Mouse (Mus musculus): Measurements from ENCODE around the gene D630045J12Rik. TPM values are rescaled to one million over a fixed set of nuclear protein-coding genes. Genes with fewer than 3 reads are reported as not detected.

The D630045J12Rik gene
- polyA plus RNA-seq, 1 experiment from 2014 or later = 3.5 TPM

GRCm38 (mm10) chr6:38109160-38109795, 144.5 kb downstream of the D630045J12Rik start, which contains the start of gene Tmem213:
Gene Tmem213, plus strand, starts transcription at chr6:38109255.
- TF ChIP-seq CTCF (IDR thresholded peaks at IDR 0.05; ENCODE audit: low read depth) = no peak
- Histone ChIP-seq H3K27me3 (ENCODE audit: insufficient read depth, low read length) (no peaks in the 10 kb centered on the region), H3K9ac (ENCODE audit: low read depth, low read length) (peak within 1 kb of the TSS; percentile 55), H3K36me3 (ENCODE audit: insufficient read depth, low read length) (no peaks in the 10 kb centered on the region), H3K9me3 (replicated peaks; ENCODE audit: low read length) (no peaks in the 10 kb centered on the region), H3K27ac (peak within 1 kb of the TSS; percentile 83), H3K4me1 (replicated peaks; ENCODE audit: insufficient read depth, low read length) (peaks cover 7% of the 10 kb centered on the region; the same call in 1 of the 2 replicates), H3K4me3 (replicated peaks; ENCODE audit: low read depth, low read length) (peak within 1 kb of the TSS; percentile 24), H3K4me2 (ENCODE audit: low read length) (peak within 1 kb of the TSS; percentile 46)
- WGBS = 23% methylated on average over 9 of the region's 9 CpGs
- DNase-seq (ENCODE audit: low spot score) (no peak), ATAC-seq (replicated peaks; ENCODE audit: low FRiP score, low read depth) (peak; percentile 65)

GRCm38 (mm10) chr6:38108449-38108848, 145.4 kb downstream of the D630045J12Rik start:
- 92% methylated on average over 5 of the region's 5 CpGs for WGBS
- DNase-seq (ENCODE audit: low spot score) = no peak
- H3K9me3 ChIP-seq (replicated peaks; ENCODE audit: low read length) = no peaks in the 10 kb centered on the region
- H3K36me3 ChIP-seq (ENCODE audit: insufficient read depth, low read length) = no peaks in the 10 kb centered on the region
- H3K4me2 ChIP-seq (ENCODE audit: low read length) = no peak overlapping the region; the same call in 1 of the 2 replicates
- H3K27me3 ChIP-seq (ENCODE audit: insufficient read depth, low read length) = no peaks in the 10 kb centered on the region
- H3K4me1 ChIP-seq (replicated peaks; ENCODE audit: insufficient read depth, low read length) = peaks cover 7% of the 10 kb centered on the region; the same call in 1 of the 2 replicates
- no peak overlapping the region for H3K9ac ChIP-seq (ENCODE audit: low read depth, low read length)
- H3K4me3 ChIP-seq (replicated peaks; ENCODE audit: low read depth, low read length) = no peak overlapping the region
- no peak for TF ChIP-seq CTCF (IDR thresholded peaks at IDR 0.05; ENCODE audit: low read depth)
- peak overlapping the region; percentile 83; the same call in 1 of the 2 replicates for H3K27ac ChIP-seq
- ATAC-seq (replicated peaks; ENCODE audit: low FRiP score, low read depth) = no peak

- Histone ChIP-seq H3K9ac (ENCODE audit: low read depth, low read length) (no peak overlapping the region), H3K36me3 (ENCODE audit: insufficient read depth, low read length) (no peaks in the 10 kb centered on the region), H3K9me3 (replicated peaks; ENCODE audit: low read length) (no peaks in the 10 kb centered on the region), H3K4me2 (ENCODE audit: low read length) (no peak overlapping the region), H3K27ac (no peak overlapping the region), H3K4me3 (replicated peaks; ENCODE audit: low read depth, low read length) (no peak overlapping the region), H3K4me1 (replicated peaks; ENCODE audit: insufficient read depth, low read length) (peaks cover 7% of the 10 kb centered on the region; the same call in 1 of the 2 replicates), H3K27me3 (ENCODE audit: insufficient read depth, low read length) (no peaks in the 10 kb centered on the region)
- WGBS = 80% methylated on average over 9 of the region's 9 CpGs
- no peak for DNase-seq (ENCODE audit: low spot score)
- no peak for TF ChIP-seq CTCF (IDR thresholded peaks at IDR 0.05; ENCODE audit: low read depth)
- ATAC-seq (replicated peaks; ENCODE audit: low FRiP score, low read depth) = no peak
Measured at GRCm38 (mm10) chr6:38105924-38106323, 147.9 kb downstream of the D630045J12Rik start.

- Histone ChIP-seq H3K36me3 (ENCODE audit: insufficient read depth, low read length) (no peaks in the 10 kb centered on the region), H3K4me3 (replicated peaks; ENCODE audit: low read depth, low read length) (no peak overlapping the region), H3K4me2 (ENCODE audit: low read length) (no peak overlapping the region), H3K27me3 (ENCODE audit: insufficient read depth, low read length) (no peaks in the 10 kb centered on the region), H3K9me3 (replicated peaks; ENCODE audit: low read length) (no peaks in the 10 kb centered on the region), H3K4me1 (replicated peaks; ENCODE audit: insufficient read depth, low read length) (no peaks in the 10 kb centered on the region), H3K27ac (no peak overlapping the region), H3K9ac (ENCODE audit: low read depth, low read length) (no peak overlapping the region)
- WGBS = 51% methylated on average over 6 of the region's 6 CpGs
- no peak for ATAC-seq (replicated peaks; ENCODE audit: low FRiP score, low read depth)
- TF ChIP-seq CTCF (IDR thresholded peaks at IDR 0.05; ENCODE audit: low read depth) = no peak
- DNase-seq (ENCODE audit: low spot score) = no peak
Measured at GRCm38 (mm10) chr6:38103775-38104174, 150.0 kb downstream of the D630045J12Rik start.

- no peaks in the 10 kb centered on the region for H3K4me1 ChIP-seq (replicated peaks; ENCODE audit: insufficient read depth, low read length)
- no peaks in the 10 kb centered on the region for H3K9me3 ChIP-seq (replicated peaks; ENCODE audit: low read length)
- H3K27me3 ChIP-seq (ENCODE audit: insufficient read depth, low read length) = no peaks in the 10 kb centered on the region
- H3K27ac ChIP-seq = no peak overlapping the region
- no peak for DNase-seq (ENCODE audit: low spot score)
- TF ChIP-seq CTCF (IDR thresholded peaks at IDR 0.05; ENCODE audit: low read depth) = no peak
- H3K36me3 ChIP-seq (ENCODE audit: insufficient read depth, low read length) = no peaks in the 10 kb centered on the region
- ATAC-seq (replicated peaks; ENCODE audit: low FRiP score, low read depth) = no peak
- H3K4me3 ChIP-seq (replicated peaks; ENCODE audit: low read depth, low read length) = no peak overlapping the region
- 76% methylated on average over 7 of the region's 7 CpGs for WGBS
- no peak overlapping the region for H3K4me2 ChIP-seq (ENCODE audit: low read length)
- H3K9ac ChIP-seq (ENCODE audit: low read depth, low read length) = no peak overlapping the region
Measured at GRCm38 (mm10) chr6:38102216-38102795, 151.5 kb downstream of the D630045J12Rik start.

- DNase-seq (ENCODE audit: low spot score) (no peak), ATAC-seq (replicated peaks; ENCODE audit: low FRiP score, low read depth) (peak; percentile 71; the same call in 1 of the 2 replicates)
- Histone ChIP-seq H3K27ac (peak overlapping the region; percentile 47; the same call in 1 of the 2 replicates), H3K36me3 (ENCODE audit: insufficient read depth, low read length) (0 out of 2 replicates have a peak, but pooled peaks cover 4% of the 10 kb centered on the region), H3K9ac (ENCODE audit: low read depth, low read length) (no peak overlapping the region), H3K27me3 (ENCODE audit: insufficient read depth, low read length) (no peaks in the 10 kb centered on the region), H3K4me1 (replicated peaks; ENCODE audit: insufficient read depth, low read length) (no peaks in the 10 kb centered on the region), H3K4me3 (replicated peaks; ENCODE audit: low read depth, low read length) (no peak overlapping the region), H3K4me2 (ENCODE audit: low read length) (0 out of 2 replicates have a peak overlapping the region, but pooled peaks have one; percentile 5), H3K9me3 (replicated peaks; ENCODE audit: low read length) (no peaks in the 10 kb centered on the region)
- no peak for TF ChIP-seq CTCF (IDR thresholded peaks at IDR 0.05; ENCODE audit: low read depth)
- WGBS = 57% methylated on average over 5 of the region's 5 CpGs
Measured at GRCm38 (mm10) chr6:38096961-38097370, 156.8 kb downstream of the D630045J12Rik start.

All from kidney, postnatal 0 days (tissue).